In genomic region chr3:142561045-142561646, GRCm38 (mm10) we compare ENCODE assay signal across 13 mouse cellular contexts. TPM values are rescaled to one million over a fixed set of nuclear protein-coding genes. Genes with fewer than 3 reads are reported as not detected.
A peak's percentile ranks its signal among the peaks of the same experiment; 100 is the strongest.
DNase-seq lines count a peak whose midpoint lies in the region; ATAC-seq and TF ChIP-seq lines count a peak whose summit lies in the region.
"Had no signal": no experiment of that assay in that cellular context is flagged by ENCODE, and none has a peak within 500 bp of the region (broad histone marks: within the 10 kb centered on the region; RNA-seq: fewer than 3 reads in every experiment).

No protein-coding gene starts in this region.

- TF ChIP-seq CTCF in kidney, adult 2 months (conservative IDR thresholded peaks at IDR 0.05; ENCODE audit: insufficient read depth, insufficient read length, low read depth, low read length) = no peak

- no peak overlapping the region for H3K4me3 ChIP-seq in heart, embryonic 13.5 days
- no peak overlapping the region for H3K4me3 ChIP-seq in midbrain, embryonic 11.5 days (ENCODE audit: low read depth, low read length)
- no peak overlapping the region for H3K4me3 ChIP-seq in midbrain, embryonic 16.5 days (ENCODE audit: low read depth, low read length)
- H3K4me3 ChIP-seq in intestine, embryonic 16.5 days (ENCODE audit: low read length) = peak overlapping the region; percentile 46; the same call in 1 of the 2 replicates
- H3K4me3 ChIP-seq in stomach, embryonic 15.5 days (replicated peaks) = no peak overlapping the region
- no peak overlapping the region; the same call in 1 of the 2 replicates for H3K4me3 ChIP-seq in kidney, adult 2 months (ENCODE audit: insufficient read depth, low read depth, low read length)

- no peaks in the 10 kb centered on the region for H3K27me3 ChIP-seq in heart, embryonic 13.5 days (replicated peaks)
- H3K27me3 ChIP-seq in midbrain, embryonic 11.5 days (ENCODE audit: control insufficient read depth, insufficient read depth, low read length) = no peaks in the 10 kb centered on the region
- no peaks in the 10 kb centered on the region for H3K27me3 ChIP-seq in midbrain, embryonic 16.5 days (ENCODE audit: control insufficient read depth, insufficient read depth, low read depth, low read length)
- H3K27me3 ChIP-seq in intestine, embryonic 16.5 days (replicated peaks; ENCODE audit: control insufficient read depth, insufficient read depth, low read length) = no peaks in the 10 kb centered on the region
- H3K27me3 ChIP-seq in stomach, embryonic 15.5 days (replicated peaks) = no peaks in the 10 kb centered on the region
- H3K27me3 ChIP-seq in kidney, adult 2 months (replicated peaks; ENCODE audit: control insufficient read depth, insufficient read depth, low read length) = no peaks in the 10 kb centered on the region

- peaks cover 8% of the 10 kb centered on the region for H3K4me1 ChIP-seq in heart, embryonic 13.5 days
- no peaks in the 10 kb centered on the region for H3K4me1 ChIP-seq in midbrain, embryonic 11.5 days (ENCODE audit: control insufficient read depth, insufficient read depth, low read length)
- no peaks in the 10 kb centered on the region for H3K4me1 ChIP-seq in midbrain, embryonic 16.5 days (ENCODE audit: control insufficient read depth, insufficient read depth, low read length)
- H3K4me1 ChIP-seq in intestine, embryonic 16.5 days (ENCODE audit: control insufficient read depth, insufficient read depth, low read length) = no peaks in the 10 kb centered on the region
- peaks cover 6% of the 10 kb centered on the region; the same call in 1 of the 2 replicates for H3K4me1 ChIP-seq in stomach, embryonic 15.5 days
- H3K4me1 ChIP-seq in kidney, adult 2 months (ENCODE audit: control insufficient read depth, insufficient read depth, low read length) = no peaks in the 10 kb centered on the region

- no peak for TF ChIP-seq POLR2A in kidney, adult 2 months (IDR thresholded peaks at IDR 0.05; ENCODE audit: low read depth, low read length)

- peak overlapping the region; percentile 71 for H3K4me2 ChIP-seq in heart, embryonic 13.5 days
- H3K4me2 ChIP-seq in midbrain, embryonic 11.5 days = no peak overlapping the region
- no peak overlapping the region for H3K4me2 ChIP-seq in midbrain, embryonic 16.5 days (ENCODE audit: low read length)
- no peak overlapping the region for H3K4me2 ChIP-seq in intestine, embryonic 16.5 days (ENCODE audit: low read depth, low read length)
- H3K4me2 ChIP-seq in stomach, embryonic 15.5 days = 0 out of 2 replicates have a peak overlapping the region, but pooled peaks have one; percentile 57

- H3K36me3 ChIP-seq in heart, embryonic 13.5 days = no peaks in the 10 kb centered on the region
- H3K36me3 ChIP-seq in midbrain, embryonic 11.5 days (ENCODE audit: control insufficient read depth, insufficient read depth, low read length) = no peaks in the 10 kb centered on the region
- no peaks in the 10 kb centered on the region for H3K36me3 ChIP-seq in midbrain, embryonic 16.5 days (ENCODE audit: control insufficient read depth, insufficient read depth, low read length)
- H3K36me3 ChIP-seq in intestine, embryonic 16.5 days (ENCODE audit: control insufficient read depth, insufficient read depth, low read length) = no peaks in the 10 kb centered on the region
- no peaks in the 10 kb centered on the region for H3K36me3 ChIP-seq in stomach, embryonic 15.5 days
- H3K36me3 ChIP-seq in kidney, adult 2 months (ENCODE audit: control insufficient read depth, insufficient read depth, low read length) = no peaks in the 10 kb centered on the region

- H3K27ac ChIP-seq in heart, embryonic 13.5 days (replicated peaks) = no peak overlapping the region
- H3K27ac ChIP-seq in midbrain, embryonic 11.5 days (ENCODE audit: low read depth, low read length) = no peak overlapping the region
- no peak overlapping the region for H3K27ac ChIP-seq in midbrain, embryonic 16.5 days (ENCODE audit: low read length)
- no peak overlapping the region for H3K27ac ChIP-seq in intestine, embryonic 16.5 days (ENCODE audit: low read length)
- no peak overlapping the region for H3K27ac ChIP-seq in stomach, embryonic 15.5 days
- no peak overlapping the region for H3K27ac ChIP-seq in kidney, adult 2 months (ENCODE audit: insufficient read depth, low read depth, low read length)

- WGBS in heart, embryonic 13.5 days = 77% methylated on average over 14 of the region's 14 CpGs
- 88% methylated on average over 14 of the region's 14 CpGs for WGBS in midbrain, embryonic 11.5 days
- 91% methylated on average over 14 of the region's 14 CpGs for WGBS in midbrain, embryonic 16.5 days
- WGBS in intestine, embryonic 16.5 days = 88% methylated on average over 14 of the region's 14 CpGs
- 82% methylated on average over 14 of the region's 14 CpGs for WGBS in stomach, embryonic 15.5 days
- WGBS in kidney, adult 2 months = 80% methylated on average over 14 of the region's 14 CpGs

- no peaks in the 10 kb centered on the region for H3K9me3 ChIP-seq in heart, embryonic 13.5 days
- H3K9me3 ChIP-seq in midbrain, embryonic 11.5 days (ENCODE audit: control insufficient read depth, low read length) = no peaks in the 10 kb centered on the region
- H3K9me3 ChIP-seq in midbrain, embryonic 16.5 days (replicated peaks; ENCODE audit: control insufficient read depth, low read length, poor library complexity, severe bottlenecking) = no peaks in the 10 kb centered on the region
- no peaks in the 10 kb centered on the region for H3K9me3 ChIP-seq in intestine, embryonic 16.5 days (ENCODE audit: control insufficient read depth, low read length)
- no peaks in the 10 kb centered on the region for H3K9me3 ChIP-seq in stomach, embryonic 15.5 days

- H3K9ac ChIP-seq in heart, embryonic 13.5 days = no peak overlapping the region
- H3K9ac ChIP-seq in midbrain, embryonic 11.5 days (ENCODE audit: low read length) = no peak overlapping the region
- no peak overlapping the region for H3K9ac ChIP-seq in midbrain, embryonic 16.5 days (ENCODE audit: low read depth, low read length)
- H3K9ac ChIP-seq in intestine, embryonic 16.5 days (ENCODE audit: low read depth, low read length) = no peak overlapping the region
- H3K9ac ChIP-seq in stomach, embryonic 15.5 days = no peak overlapping the region

- ATAC-seq in heart, embryonic 13.5 days (ENCODE audit: extremely low read depth, insufficient number of reproducible peaks, low FRiP score, low TSS enrichment) = no peak
- ATAC-seq in midbrain, embryonic 11.5 days (ENCODE audit: low FRiP score) = 0 out of 2 replicates have a peak, but pooled peaks have one; percentile 18
- ATAC-seq in midbrain, embryonic 16.5 days = no peak
- no peak for ATAC-seq in intestine, embryonic 16.5 days
- no peak for ATAC-seq in stomach, embryonic 15.5 days (ENCODE audit: insufficient read depth, low FRiP score, low read depth)

- DNase-seq in heart, adult 8-10 months (ENCODE audit: low spot score) = no peak
- DNase-seq in midbrain, embryonic 11.5 days (ENCODE audit: low spot score, missing footprints) = no peak
- no peak for DNase-seq in right cerebral cortex, adult 18-20 months
- no peak for DNase-seq in kidney, adult 2 months

RNA-seq across cellular contexts. Expression of gene Gbp3, which starts 1.3 kb away (rescaled TPM):
- polyA plus RNA-seq in heart, embryonic 13.5 days (2015; fragmentation: Nextera tagmentation; extraction: Ambion mirVana) = 1.6 and 2.2 TPM in 2 replicates
- 10 to 100 TPM in 1 of 4 experiments, 1 to 10 TPM in 3; 8.1 to 10.6 (median 8.9) TPM for total RNA-seq in heart, adult 8-10 months (2022)
- 0.46 and 0.65 TPM in 2 replicates for polyA plus RNA-seq in midbrain, embryonic 11.5 days (2014; fragmentation: Nextera tagmentation; extraction: Ambion mirVana)
- 1.5 and 1.9 TPM in 2 replicates for polyA plus RNA-seq in midbrain, embryonic 16.5 days (2015; fragmentation: Nextera tagmentation; extraction: Ambion mirVana)
- polyA plus RNA-seq in intestine, embryonic 16.5 days (2015; fragmentation: Nextera tagmentation; extraction: Ambion mirVana) = 2.7 and 2.8 TPM in 2 replicates
- polyA plus RNA-seq in stomach, embryonic 15.5 days (2015; fragmentation: Nextera tagmentation; extraction: Ambion mirVana) = 1.6 and 2.2 TPM in 2 replicates
- polyA plus RNA-seq in kidney, adult 2 months (2012; rRNA removed) = 46.3 and 52.4 TPM in 2 replicates

RNA-seq across cellular contexts. Expression of gene Gbp7, which starts 31.0 kb away (rescaled TPM):
- polyA plus RNA-seq in heart, embryonic 13.5 days (2015; fragmentation: Nextera tagmentation; extraction: Ambion mirVana) = 2.3 and 2.4 TPM in 2 replicates
- total RNA-seq in heart, adult 8-10 months (2022) = 1 to 10 TPM; 6.2 to 8.1 (median 7.3) TPM
- polyA plus RNA-seq in midbrain, embryonic 11.5 days (2014; fragmentation: Nextera tagmentation; extraction: Ambion mirVana) = 1.7 and 1.9 TPM in 2 replicates
- polyA plus RNA-seq in midbrain, embryonic 16.5 days (2015; fragmentation: Nextera tagmentation; extraction: Ambion mirVana) = 1.9 and 2.1 TPM in 2 replicates
- polyA plus RNA-seq in intestine, embryonic 16.5 days (2015; fragmentation: Nextera tagmentation; extraction: Ambion mirVana) = 6.8 and 7.2 TPM in 2 replicates
- polyA plus RNA-seq in stomach, embryonic 15.5 days (2015; fragmentation: Nextera tagmentation; extraction: Ambion mirVana) = 5.4 and 5.5 TPM in 2 replicates
- 2.8 and 3.6 TPM in 2 replicates for polyA plus RNA-seq in kidney, adult 2 months (2012; rRNA removed)

RNA-seq across cellular contexts. Expression of gene Gbp2b, which starts 33.5 kb away (rescaled TPM):
- not detected in 2 replicates for polyA plus RNA-seq in heart, embryonic 13.5 days (2015; fragmentation: Nextera tagmentation; extraction: Ambion mirVana)
- under 1 TPM in 2 of 4 experiments, not detected in 2; 0.19 to 0.52 TPM for total RNA-seq in heart, adult 8-10 months (2022)
- not detected in 2 replicates for polyA plus RNA-seq in midbrain, embryonic 11.5 days (2014; fragmentation: Nextera tagmentation; extraction: Ambion mirVana)
- polyA plus RNA-seq in midbrain, embryonic 16.5 days (2015; fragmentation: Nextera tagmentation; extraction: Ambion mirVana) = not detected in 2 replicates
- polyA plus RNA-seq in intestine, embryonic 16.5 days (2015; fragmentation: Nextera tagmentation; extraction: Ambion mirVana) = 0.61 and 1.0 TPM in 2 replicates
- polyA plus RNA-seq in stomach, embryonic 15.5 days (2015; fragmentation: Nextera tagmentation; extraction: Ambion mirVana) = 0.08 TPM in 1 of 2 replicates, not detected in the other
- 0.04 and 0.27 TPM in 2 replicates for polyA plus RNA-seq in kidney, adult 2 months (2012; rRNA removed)
- total RNA-seq: gastrocnemius, postnatal 10 days; megakaryocyte-erythroid progenitor cell, adult 5-6 weeks had no signal
- polyA plus RNA-seq: forebrain, embryonic 11.5 days; limb, embryonic 11.5 days; neural tube, embryonic 11.5 days had no signal

RNA-seq across cellular contexts. Expression of gene Gbp2, which starts 59.3 kb away (rescaled TPM):
- 0.98 and 1.6 TPM in 2 replicates for polyA plus RNA-seq in heart, embryonic 13.5 days (2015; fragmentation: Nextera tagmentation; extraction: Ambion mirVana)
- total RNA-seq in heart, adult 8-10 months (2022) = 10 to 100 TPM; 10.2 to 12.4 (median 11.5) TPM
- not detected in 2 replicates for polyA plus RNA-seq in midbrain, embryonic 11.5 days (2014; fragmentation: Nextera tagmentation; extraction: Ambion mirVana)
- polyA plus RNA-seq in midbrain, embryonic 16.5 days (2015; fragmentation: Nextera tagmentation; extraction: Ambion mirVana) = 0.53 and 0.60 TPM in 2 replicates
- polyA plus RNA-seq in intestine, embryonic 16.5 days (2015; fragmentation: Nextera tagmentation; extraction: Ambion mirVana) = 3.7 and 4.0 TPM in 2 replicates
- polyA plus RNA-seq in stomach, embryonic 15.5 days (2015; fragmentation: Nextera tagmentation; extraction: Ambion mirVana) = 3.9 and 4.9 TPM in 2 replicates
- 7.3 and 9.4 TPM in 2 replicates for polyA plus RNA-seq in kidney, adult 2 months (2012; rRNA removed)

Comparison
In these comparisons a context has a peak if more than half of its experiments do, and no peak if none do; other contexts are left out.
1. H3K4me2 ChIP-seq: peak in heart, embryonic 13.5 days (single experiment) and stomach, embryonic 15.5 days (single experiment); none in midbrain, embryonic 11.5 days (single experiment), midbrain, embryonic 16.5 days (single experiment) and intestine, embryonic 16.5 days (single experiment).
2. RNA of gene Gbp3, which starts 1.3 kb away (polyA plus RNA-seq): 46.3 to 52.4 TPM in kidney, adult 2 months; 2.7 to 2.8 TPM in intestine, embryonic 16.5 days, 1.6 to 2.2 TPM in heart, embryonic 13.5 days, 1.5 to 1.9 TPM in midbrain, embryonic 16.5 days, 1.6 to 2.2 TPM in stomach, embryonic 15.5 days and 0.46 to 0.65 TPM in midbrain, embryonic 11.5 days; every median in the first group is over 10 times any median in the second.